Mouse (Mus musculus): ENCODE measurements around the gene Qrich2. TPM values are rescaled to one million over a fixed set of nuclear protein-coding genes. Genes with fewer than 3 reads are reported as not detected.
A peak's percentile ranks its signal among the peaks of the same experiment; 100 is the strongest.

Qrich2 gene
- polyA plus RNA-seq, 1 experiment from 2014 or later = not detected

- WGBS = 86% methylated on average over 16 of the region's 16 CpGs
- 0 out of 2 replicates have a peak, but pooled peaks cover 3% of the 10 kb centered on the region for H3K4me1 ChIP-seq (replicated peaks)
- H3K9ac ChIP-seq = no peak overlapping the region
- 0 out of 2 replicates have a peak, but pooled peaks cover 7% of the 10 kb centered on the region for H3K36me3 ChIP-seq
- H3K4me2 ChIP-seq = no peak overlapping the region
- H3K4me3 ChIP-seq = no peak overlapping the region
- H3K27me3 ChIP-seq (replicated peaks) = no peaks in the 10 kb centered on the region
- H3K9me3 ChIP-seq (replicated peaks) = no peaks in the 10 kb centered on the region
- ATAC-seq (ENCODE audit: insufficient number of reproducible peaks, low FRiP score) = no peak
- no peak overlapping the region for H3K27ac ChIP-seq (ENCODE audit: poor library complexity, severe bottlenecking)
These were observed 59.8 kb downstream of the Qrich2 start for GRCm38 (mm10) chr11:116406231-116406728.

DNA sequence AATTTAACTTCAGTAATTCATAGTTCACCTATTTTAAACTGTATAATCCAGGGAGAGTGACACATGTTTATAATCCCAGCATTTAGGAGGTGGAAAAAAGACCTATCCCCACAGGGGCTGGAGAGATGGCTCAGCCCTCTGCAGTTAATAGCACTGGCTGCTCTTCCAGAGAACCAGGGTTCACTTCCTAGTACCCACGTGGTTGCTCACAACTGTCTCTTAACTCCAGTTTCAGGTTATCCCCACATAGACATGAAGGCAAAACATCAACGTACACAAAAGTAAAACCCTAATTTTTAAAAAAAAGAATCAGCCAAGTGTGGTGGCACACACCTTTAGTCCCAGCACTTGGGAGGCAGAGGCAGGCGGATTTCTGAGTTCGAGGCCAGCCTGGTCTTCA, 60.4 kb downstream of the Qrich2 start:
- WGBS = 87% methylated on average over 4 of the region's 4 CpGs
- Histone ChIP-seq H3K9me3 (replicated peaks) (no peaks in the 10 kb centered on the region), H3K27me3 (replicated peaks) (no peaks in the 10 kb centered on the region), H3K4me1 (replicated peaks) (peaks cover 6% of the 10 kb centered on the region; the same call in 1 of the 2 replicates), H3K4me2 (no peak overlapping the region), H3K36me3 (0 out of 2 replicates have a peak, but pooled peaks cover 7% of the 10 kb centered on the region), H3K27ac (ENCODE audit: poor library complexity, severe bottlenecking) (no peak overlapping the region), H3K4me3 (no peak overlapping the region), H3K9ac (no peak overlapping the region)
- ATAC-seq (ENCODE audit: insufficient number of reproducible peaks, low FRiP score) = no peak

GRCm38 (mm10) chr11:116400560-116400959, 65.5 kb downstream of the Qrich2 start:
- 0 out of 2 replicates have a peak overlapping the region, but pooled peaks have one; percentile 25 for H3K9ac ChIP-seq
- no peaks in the 10 kb centered on the region for H3K27me3 ChIP-seq (replicated peaks)
- 9% methylated on average over 4 of the region's 4 CpGs for WGBS
- H3K36me3 ChIP-seq = 0 out of 2 replicates have a peak, but pooled peaks cover 7% of the 10 kb centered on the region
- H3K27ac ChIP-seq (ENCODE audit: poor library complexity, severe bottlenecking) = peak overlapping the region; percentile 31; the same call in 1 of the 2 replicates
- H3K4me3 ChIP-seq = no peak overlapping the region
- no peaks in the 10 kb centered on the region for H3K9me3 ChIP-seq (replicated peaks)
- no peak overlapping the region for H3K4me2 ChIP-seq
- ATAC-seq (ENCODE audit: insufficient number of reproducible peaks, low FRiP score) = peak; percentile 64; the same call in 1 of the 2 replicates
- peaks cover 13% of the 10 kb centered on the region; the same call in 1 of the 2 replicates for H3K4me1 ChIP-seq (replicated peaks)

GRCm38 (mm10) chr11:116398348-116398677, 67.7 kb downstream of the Qrich2 start:
- no peak overlapping the region for H3K4me3 ChIP-seq
- H3K9ac ChIP-seq = no peak overlapping the region
- no peak overlapping the region for H3K4me2 ChIP-seq
- peaks cover 9% of the 10 kb centered on the region for H3K36me3 ChIP-seq
- no peak overlapping the region for H3K27ac ChIP-seq (ENCODE audit: poor library complexity, severe bottlenecking)
- 81% methylated on average over 11 of the region's 11 CpGs for WGBS
- H3K4me1 ChIP-seq (replicated peaks) = peaks cover 13% of the 10 kb centered on the region; the same call in 1 of the 2 replicates
- ATAC-seq (ENCODE audit: insufficient number of reproducible peaks, low FRiP score) = no peak
- H3K27me3 ChIP-seq (replicated peaks) = no peaks in the 10 kb centered on the region
- H3K9me3 ChIP-seq (replicated peaks) = no peaks in the 10 kb centered on the region

- peaks cover 3% of the 10 kb centered on the region for H3K36me3 ChIP-seq
- no peak overlapping the region for H3K9ac ChIP-seq
- no peaks in the 10 kb centered on the region for H3K9me3 ChIP-seq (replicated peaks)
- peaks cover 13% of the 10 kb centered on the region; the same call in 1 of the 2 replicates for H3K4me1 ChIP-seq (replicated peaks)
- 53% methylated on average over 8 of the region's 8 CpGs for WGBS
- H3K4me2 ChIP-seq = no peak overlapping the region
- H3K27me3 ChIP-seq (replicated peaks) = no peaks in the 10 kb centered on the region
- no peak overlapping the region for H3K4me3 ChIP-seq
- no peak for ATAC-seq (ENCODE audit: insufficient number of reproducible peaks, low FRiP score)
- H3K27ac ChIP-seq (ENCODE audit: poor library complexity, severe bottlenecking) = no peak overlapping the region
These were observed 68.3 kb downstream of the Qrich2 start for GRCm38 (mm10) chr11:116397517-116398347.

GRCm38 (mm10) chr11:116396934-116397330, 69.1 kb downstream of the Qrich2 start:
- no peak overlapping the region for H3K4me2 ChIP-seq
- no peak for ATAC-seq (ENCODE audit: insufficient number of reproducible peaks, low FRiP score)
- 92% methylated on average over 3 of the region's 3 CpGs for WGBS

GRCm38 (mm10) chr11:116396276-116396933, 69.6 kb downstream of the Qrich2 start:
- Histone ChIP-seq H3K27ac (ENCODE audit: poor library complexity, severe bottlenecking) (no peak overlapping the region), H3K9ac (no peak overlapping the region), H3K9me3 (replicated peaks) (no peaks in the 10 kb centered on the region), H3K27me3 (replicated peaks) (no peaks in the 10 kb centered on the region), H3K36me3 (peaks cover 3% of the 10 kb centered on the region), H3K4me2 (no peak overlapping the region), H3K4me3 (no peak overlapping the region), H3K4me1 (replicated peaks) (peaks cover 13% of the 10 kb centered on the region; the same call in 1 of the 2 replicates)
- no peak for ATAC-seq (ENCODE audit: insufficient number of reproducible peaks, low FRiP score)
- 85% methylated on average over 11 of the region's 11 CpGs for WGBS

More at GRCm38 (mm10) chr11:116396934-116397330, 69.1 kb downstream of the Qrich2 start:
- H3K27ac ChIP-seq (ENCODE audit: poor library complexity, severe bottlenecking) = no peak overlapping the region
- H3K4me1 ChIP-seq (replicated peaks) = peaks cover 13% of the 10 kb centered on the region; the same call in 1 of the 2 replicates
- H3K9me3 ChIP-seq (replicated peaks) = no peaks in the 10 kb centered on the region
- no peak overlapping the region for H3K9ac ChIP-seq
- no peaks in the 10 kb centered on the region for H3K27me3 ChIP-seq (replicated peaks)
- H3K36me3 ChIP-seq = peaks cover 3% of the 10 kb centered on the region
- H3K4me3 ChIP-seq = no peak overlapping the region

GRCm38 (mm10) chr11:116394769-116395168, 71.3 kb downstream of the Qrich2 start:
- Histone ChIP-seq H3K4me3 (no peak overlapping the region), H3K27me3 (replicated peaks) (no peaks in the 10 kb centered on the region), H3K4me1 (replicated peaks) (peaks cover 7% of the 10 kb centered on the region; the same call in 1 of the 2 replicates), H3K36me3 (peaks cover 3% of the 10 kb centered on the region), H3K27ac (ENCODE audit: poor library complexity, severe bottlenecking) (no peak overlapping the region), H3K4me2 (no peak overlapping the region), H3K9ac (no peak overlapping the region), H3K9me3 (replicated peaks) (no peaks in the 10 kb centered on the region)
- 80% methylated on average over 4 of the region's 4 CpGs for WGBS
- no peak for ATAC-seq (ENCODE audit: insufficient number of reproducible peaks, low FRiP score)

Other genes starting within 250 kb of the Qrich2 start
- 0.53 and 0.84 TPM in 2 replicates for gene Evpl, start 228.2 kb downstream of the Qrich2 start, polyA plus RNA-seq (2016; fragmentation: Nextera tagmentation; extraction: Ambion mirVana)
- 73.9 and 74.8 TPM in 2 replicates for gene Srp68, start 192.0 kb downstream of the Qrich2 start, polyA plus RNA-seq (2016; fragmentation: Nextera tagmentation; extraction: Ambion mirVana)
- gene Galr2, start 185.3 kb downstream of the Qrich2 start, polyA plus RNA-seq (2016; fragmentation: Nextera tagmentation; extraction: Ambion mirVana) = 0.09 TPM in 1 of 2 replicates, not detected in the other
- gene Exoc7, start 159.0 kb downstream of the Qrich2 start, polyA plus RNA-seq (2016; fragmentation: Nextera tagmentation; extraction: Ambion mirVana) = 47.8 and 51.3 TPM in 2 replicates
- 0.15 and 0.40 TPM in 2 replicates for gene Foxj1, start 130.8 kb downstream of the Qrich2 start, polyA plus RNA-seq (2016; fragmentation: Nextera tagmentation; extraction: Ambion mirVana)
- 11.0 and 12.3 TPM in 2 replicates for gene Rnf157, start 53.2 kb downstream of the Qrich2 start, polyA plus RNA-seq (2016; fragmentation: Nextera tagmentation; extraction: Ambion mirVana)
- gene Ubald2, start 32.1 kb downstream of the Qrich2 start, polyA plus RNA-seq (2016; fragmentation: Nextera tagmentation; extraction: Ambion mirVana) = 33.7 and 34.2 TPM in 2 replicates
- gene Prpsap1, start 28.0 kb upstream of the Qrich2 start, polyA plus RNA-seq (2016; fragmentation: Nextera tagmentation; extraction: Ambion mirVana) = 94.8 and 96.8 TPM in 2 replicates
- gene Sphk1, start 64.7 kb upstream of the Qrich2 start, polyA plus RNA-seq (2016; fragmentation: Nextera tagmentation; extraction: Ambion mirVana) = 1.6 and 2.1 TPM in 2 replicates
- 18.1 and 19.9 TPM in 2 replicates for gene Ube2o, start 115.2 kb upstream of the Qrich2 start, polyA plus RNA-seq (2016; fragmentation: Nextera tagmentation; extraction: Ambion mirVana)
- gene Aanat, start 120.2 kb upstream of the Qrich2 start, polyA plus RNA-seq (2016; fragmentation: Nextera tagmentation; extraction: Ambion mirVana) = not detected in 2 replicates
- gene Rhbdf2, start 160.8 kb upstream of the Qrich2 start, polyA plus RNA-seq (2016; fragmentation: Nextera tagmentation; extraction: Ambion mirVana) = 7.5 and 8.1 TPM in 2 replicates
- 0.73 TPM in 1 of 2 replicates, not detected in the other for gene Prcd, start 187.3 kb upstream of the Qrich2 start, polyA plus RNA-seq (2016; fragmentation: Nextera tagmentation; extraction: Ambion mirVana)
- gene Cygb, start 188.1 kb upstream of the Qrich2 start, polyA plus RNA-seq (2016; fragmentation: Nextera tagmentation; extraction: Ambion mirVana) = 1.3 and 1.4 TPM in 2 replicates

All from heart, embryonic 12.5 days (tissue).